Mouse (Mus musculus): Measurements from ENCODE around the gene Olfr51.
"Not testable (repeated sequence)": the region's sequence is repeated elsewhere in the genome, so short reads cannot be mapped to it uniquely, and the experiment has no call there.

The Olfr51 gene

GRCm38 (mm10) chr11:51003296-51003695, at the start of gene Olfr51:
Gene Olfr51, plus strand, starts transcription at chr11:51003596.
- no peak for DNase-seq (ENCODE audit: low spot score)

GRCm38 (mm10) chr11:50953665-50954064, 49.7 kb upstream of the Olfr51 start, which contains the start of gene Prop1:
Gene Prop1, minus strand, starts transcription at chr11:50953765.
- no peak for DNase-seq (ENCODE audit: low spot score)

GRCm38 (mm10) chr11:50964886-50965285, 38.5 kb upstream of the Olfr51 start:
- DNase-seq (ENCODE audit: low spot score): no peak

- no peak for DNase-seq (ENCODE audit: low spot score)
Measured at GRCm38 (mm10) chr11:50966230-50966629, 37.2 kb upstream of the Olfr51 start, which contains the start of gene Olfr1378. Gene Olfr1378, plus strand, starts transcription at chr11:50966530.

- DNase-seq (ENCODE audit: low spot score): no peak
Measured at GRCm38 (mm10) chr11:50977216-50977615, 26.2 kb upstream of the Olfr51 start.

GRCm38 (mm10) chr11:50981667-50982066, 21.7 kb upstream of the Olfr51 start, which contains the start of gene Olfr1377:
Gene Olfr1377, plus strand, starts transcription at chr11:50981967.
- no peak for DNase-seq (ENCODE audit: low spot score)

- peak; percentile 49 for DNase-seq (ENCODE audit: low spot score)
Measured at GRCm38 (mm10) chr11:51011821-51012220, 8.4 kb downstream of the Olfr51 start.

- no peak for DNase-seq (ENCODE audit: low spot score)
Measured at GRCm38 (mm10) chr11:51013936-51014335, 10.5 kb downstream of the Olfr51 start, which contains the start of gene Olfr54. Gene Olfr54, plus strand, starts transcription at chr11:51014236.

GRCm38 (mm10) chr11:51016341-51016740, 12.9 kb downstream of the Olfr51 start:
- no peak for DNase-seq (ENCODE audit: low spot score)

- not testable (repeated sequence) for DNase-seq (ENCODE audit: low spot score)
Measured at GRCm38 (mm10) chr11:51026811-51027210, 23.4 kb downstream of the Olfr51 start.

- DNase-seq (ENCODE audit: low spot score): not testable (repeated sequence)
Measured at GRCm38 (mm10) chr11:51029381-51029780, 26.0 kb downstream of the Olfr51 start.

GRCm38 (mm10) chr11:51030225-51030624, 26.8 kb downstream of the Olfr51 start:
- no peak for DNase-seq (ENCODE audit: low spot score)

- DNase-seq (ENCODE audit: low spot score): peak; percentile 37
Measured at GRCm38 (mm10) chr11:51032851-51033250, 29.5 kb downstream of the Olfr51 start.

GRCm38 (mm10) chr11:51034141-51034540, 30.7 kb downstream of the Olfr51 start:
- not testable (repeated sequence) for DNase-seq (ENCODE audit: low spot score)

- DNase-seq (ENCODE audit: low spot score): peak; percentile 33
Measured at GRCm38 (mm10) chr11:51035951-51036350, 32.6 kb downstream of the Olfr51 start.

GRCm38 (mm10) chr11:51044776-51045175, 41.4 kb downstream of the Olfr51 start:
- not testable (repeated sequence) for DNase-seq (ENCODE audit: low spot score)

GRCm38 (mm10) chr11:51047809-51048208, 44.4 kb downstream of the Olfr51 start, which contains the start of gene Olfr1375:
Gene Olfr1375, plus strand, starts transcription at chr11:51048109.
- DNase-seq (ENCODE audit: low spot score): not testable (repeated sequence)

- DNase-seq (ENCODE audit: low spot score): no peak
Measured at GRCm38 (mm10) chr11:51051678-51052077, 48.3 kb downstream of the Olfr51 start.

- DNase-seq (ENCODE audit: low spot score): no peak
Measured at GRCm38 (mm10) chr11:51053230-51053629, 49.8 kb downstream of the Olfr51 start.

GRCm38 (mm10) chr11:51059151-51059571, 55.8 kb downstream of the Olfr51 start, which contains the start of gene Zfp354a:
Gene Zfp354a, plus strand, starts transcription at chr11:51059257.
- DNase-seq (ENCODE audit: low spot score): peak; percentile 36

Data from ovary, postnatal 14 days (tissue).